Mouse (Mus musculus) midbrain, embryonic 16.5 days (tissue): ENCODE measurements around the gene Mdga2. TPM values are rescaled to one million over a fixed set of nuclear protein-coding genes. Genes with fewer than 3 reads are reported as not detected.

ENCODE experiments used
- ATAC-seq: fragments of 200-750 bp; cut with Nextera tagmentation; 2 replicates; pipeline ENCODE4 v1.8.0; 2017; ENCODE audit warnings: moderate TSS enrichment
- H3K27ac ChIP-seq: fragments of 300-500 bp; sonication (generic); 2 replicates; pipeline ENCODE4 v1.5.1; 2014; ENCODE audit warnings: mild to moderate bottlenecking, low read length, mixed read lengths
- H3K27me3 ChIP-seq: fragments of 300-500 bp; sonication (generic); 2 replicates; pipeline ENCODE4 v1.6.1; 2014; ENCODE audit warnings: low read depth, low read length, mixed read lengths; ENCODE audit not compliant: control insufficient read depth, insufficient read depth
- H3K36me3 ChIP-seq: fragments of 300-500 bp; sonication (generic); 2 replicates; pipeline ENCODE4 v1.6.1; 2014; ENCODE audit warnings: mild to moderate bottlenecking, low read length, moderate library complexity, mixed read lengths; ENCODE audit not compliant: control insufficient read depth, insufficient read depth
- H3K4me1 ChIP-seq: fragments of 300-500 bp; sonication (generic); 2 replicates; pipeline ENCODE4 v1.6.1; 2014; ENCODE audit warnings: mild to moderate bottlenecking, low read length, mixed read lengths; ENCODE audit not compliant: control insufficient read depth, insufficient read depth
- H3K4me2 ChIP-seq: fragments of 300-500 bp; sonication (generic); 2 replicates; pipeline ENCODE4 v1.6.1; 2014; ENCODE audit warnings: mild to moderate bottlenecking, low read length, mixed read lengths
- H3K4me3 ChIP-seq: fragments of 300-500 bp; sonication (generic); 2 replicates; pipeline ENCODE4 v1.5.1; 2014; ENCODE audit warnings: low read depth, mild to moderate bottlenecking, low read length, moderate library complexity, mixed read lengths
- H3K9ac ChIP-seq: fragments of 300-500 bp; sonication (generic); 2 replicates; pipeline ENCODE4 v1.6.1; 2014; ENCODE audit warnings: low read depth, low read length, mixed read lengths
- H3K9me3 ChIP-seq: fragments of 300-500 bp; sonication (generic); replicated peaks from 2 replicates; pipeline ENCODE4 v1.6.1; 2014; ENCODE audit warnings: mild to moderate bottlenecking, low read length, mixed read lengths; ENCODE audit not compliant: control insufficient read depth, poor library complexity, severe bottlenecking
- WGBS: fragments of 180-500 bp; shearing (Covaris S2); extraction: QIAGEN DNeasy Blood & Tissue Kit; methylation state at CpG from one replicate; pipeline ENCODE4 v1.1.7; 2014; 5-methylcytosine and 5-hydroxymethylcytosine counted together
- polyA plus RNA-seq: library from polyadenylated mRNA; unstranded; fragments of >200 nt; fragmentation: Nextera tagmentation; extraction: Ambion mirVana; gene quantifications from 2 replicates; pipeline ENCODE4 v1.2.1, GENCODE M21; 2015

Mdga2 gene
- polyA plus RNA-seq, 1 experiment from 2014 or later = 42.2 TPM

DNA sequence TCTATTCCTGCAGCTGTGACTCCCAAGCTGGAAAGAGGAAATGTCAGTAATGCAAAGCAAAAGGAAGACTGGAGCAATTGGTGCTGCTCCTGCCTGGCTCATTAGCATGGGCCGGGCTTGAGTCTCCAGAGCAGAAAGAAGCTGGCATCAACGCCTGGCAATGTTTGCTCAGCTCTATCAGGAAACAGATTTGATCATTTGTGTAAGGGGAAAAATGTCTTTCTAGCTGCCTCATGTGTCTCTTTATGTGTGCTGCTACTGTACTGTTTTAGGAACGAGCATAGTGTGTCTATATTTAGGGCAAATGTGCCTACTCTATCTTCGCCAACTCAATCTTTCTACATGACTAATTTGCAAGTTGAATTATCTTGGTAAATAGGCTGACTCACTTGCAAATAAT lies 211.0 kb downstream of the Mdga2 start:
- H3K27me3 ChIP-seq = no peaks in the 10 kb centered on the region
- no peak overlapping the region for H3K27ac ChIP-seq
- no peak overlapping the region for H3K9ac ChIP-seq
- H3K9me3 ChIP-seq = no peaks in the 10 kb centered on the region
- no peaks in the 10 kb centered on the region for H3K36me3 ChIP-seq
- 71% methylated on average over 4 of the region's 4 CpGs for WGBS
- ATAC-seq = no peak
- no peak overlapping the region for H3K4me3 ChIP-seq
- no peak overlapping the region for H3K4me2 ChIP-seq
- H3K4me1 ChIP-seq = peaks cover 2% of the 10 kb centered on the region; the same call in 1 of the 2 replicates

DNA sequence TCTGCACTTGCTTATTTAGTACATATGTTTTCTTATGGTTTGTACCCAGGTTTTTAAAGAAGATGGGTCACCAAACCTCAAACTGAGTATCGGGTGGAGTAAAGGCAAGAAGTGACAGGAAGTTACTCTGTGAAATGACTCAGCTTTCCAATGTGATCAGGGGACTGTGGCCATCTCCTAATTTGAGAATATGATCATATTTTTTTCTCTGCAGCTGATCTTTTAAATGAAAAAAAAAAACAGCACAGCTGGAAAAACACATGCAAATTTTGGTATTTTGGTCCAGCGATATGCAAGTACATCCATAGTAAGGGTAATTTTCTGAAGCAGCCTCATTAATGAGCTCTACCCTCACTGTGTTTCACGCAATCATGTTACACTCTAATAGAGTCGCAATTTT lies 212.0 kb downstream of the Mdga2 start:
- 89% methylated on average over 4 of the region's 4 CpGs for WGBS

DNA sequence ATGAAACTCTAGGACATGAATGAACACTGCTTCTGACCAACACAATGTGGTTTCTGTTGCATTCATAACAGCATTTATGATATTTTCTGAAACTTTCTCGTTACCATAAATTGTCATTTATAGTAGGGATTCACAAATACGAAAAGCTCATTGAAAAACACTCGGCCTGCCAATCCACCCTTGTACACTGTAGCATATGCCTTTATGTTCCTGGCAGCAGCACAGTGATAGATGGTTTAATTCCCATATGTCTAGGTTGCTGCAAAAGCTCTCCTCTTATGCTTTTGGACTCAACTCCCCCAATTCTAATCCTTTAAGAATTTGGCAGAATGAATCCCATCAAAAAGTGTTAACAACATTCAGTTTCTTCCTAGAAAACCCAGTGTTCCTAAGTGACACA lies 213.2 kb downstream of the Mdga2 start:
- no peak overlapping the region for H3K4me2 ChIP-seq
- peaks cover 2% of the 10 kb centered on the region; the same call in 1 of the 2 replicates for H3K4me1 ChIP-seq
- 84% methylated on average over 3 of the region's 3 CpGs for WGBS
- no peaks in the 10 kb centered on the region for H3K27me3 ChIP-seq
- no peak overlapping the region for H3K27ac ChIP-seq
- H3K36me3 ChIP-seq = no peaks in the 10 kb centered on the region
- no peak overlapping the region for H3K4me3 ChIP-seq
- H3K9me3 ChIP-seq = no peaks in the 10 kb centered on the region
- no peak for ATAC-seq
- no peak overlapping the region for H3K9ac ChIP-seq

More for the DNA sequence above, 212.0 kb downstream of the Mdga2 start:
- no peaks in the 10 kb centered on the region for H3K27me3 ChIP-seq
- H3K27ac ChIP-seq = no peak overlapping the region
- no peaks in the 10 kb centered on the region for H3K36me3 ChIP-seq
- no peak for ATAC-seq
- peaks cover 2% of the 10 kb centered on the region; the same call in 1 of the 2 replicates for H3K4me1 ChIP-seq
- H3K9me3 ChIP-seq = no peaks in the 10 kb centered on the region
- H3K9ac ChIP-seq = no peak overlapping the region
- no peak overlapping the region for H3K4me3 ChIP-seq
- no peak overlapping the region for H3K4me2 ChIP-seq

DNA sequence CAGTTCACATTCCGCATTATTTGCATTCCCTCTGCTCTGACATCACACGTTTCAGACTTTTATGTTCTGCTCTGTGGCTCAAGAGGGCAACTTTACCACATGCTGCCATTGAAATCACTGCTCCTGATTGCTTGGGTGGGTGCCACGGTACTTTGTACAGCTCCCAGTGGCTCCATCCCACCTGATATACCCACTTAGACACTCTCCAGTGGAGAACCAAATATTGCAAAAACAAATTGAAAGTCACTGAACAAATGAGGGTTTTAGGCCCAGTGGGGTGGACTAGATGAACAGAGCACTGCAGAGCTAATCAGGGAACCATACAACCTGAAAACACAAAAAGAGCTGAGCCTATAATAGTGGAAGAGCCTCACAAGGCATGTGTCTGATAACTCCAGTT lies 268.2 kb downstream of the Mdga2 start:
- no peak for ATAC-seq
- H3K4me1 ChIP-seq = no peaks in the 10 kb centered on the region
- WGBS = 62% methylated on average over 3 of the region's 3 CpGs

DNA sequence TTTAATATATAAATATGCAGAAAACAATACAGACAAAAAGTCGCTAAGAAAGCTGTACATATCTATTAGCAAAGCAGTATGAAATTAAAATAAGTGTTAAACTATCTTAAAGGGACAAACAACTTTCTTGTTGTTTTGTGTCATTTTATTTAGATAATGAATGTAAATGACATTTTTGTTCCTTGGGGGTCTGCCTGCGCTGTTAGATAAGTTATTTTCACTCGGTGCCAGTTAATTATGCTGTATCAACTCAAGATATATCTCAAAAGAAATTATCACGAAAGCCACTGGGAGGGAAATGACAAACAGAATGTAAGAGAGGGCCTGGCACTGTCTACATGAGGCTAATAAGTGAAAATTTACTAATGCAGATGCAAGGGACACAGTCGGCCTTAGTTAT lies 306.6 kb downstream of the Mdga2 start:
- no peak overlapping the region for H3K4me3 ChIP-seq
- H3K27me3 ChIP-seq = no peaks in the 10 kb centered on the region
- 85% methylated on average over 5 of the region's 5 CpGs for WGBS
- no peak overlapping the region for H3K9ac ChIP-seq
- no peaks in the 10 kb centered on the region for H3K9me3 ChIP-seq
- H3K4me2 ChIP-seq = no peak overlapping the region
- no peaks in the 10 kb centered on the region for H3K36me3 ChIP-seq
- H3K27ac ChIP-seq = no peak overlapping the region
- ATAC-seq = no peak
- no peaks in the 10 kb centered on the region for H3K4me1 ChIP-seq

More for the DNA sequence above, 268.2 kb downstream of the Mdga2 start:
- Histone ChIP-seq H3K27me3 (no peaks in the 10 kb centered on the region), H3K9me3 (no peaks in the 10 kb centered on the region), H3K36me3 (no peaks in the 10 kb centered on the region), H3K4me2 (no peak overlapping the region), H3K9ac (no peak overlapping the region), H3K4me3 (no peak overlapping the region), H3K27ac (no peak overlapping the region)

DNA sequence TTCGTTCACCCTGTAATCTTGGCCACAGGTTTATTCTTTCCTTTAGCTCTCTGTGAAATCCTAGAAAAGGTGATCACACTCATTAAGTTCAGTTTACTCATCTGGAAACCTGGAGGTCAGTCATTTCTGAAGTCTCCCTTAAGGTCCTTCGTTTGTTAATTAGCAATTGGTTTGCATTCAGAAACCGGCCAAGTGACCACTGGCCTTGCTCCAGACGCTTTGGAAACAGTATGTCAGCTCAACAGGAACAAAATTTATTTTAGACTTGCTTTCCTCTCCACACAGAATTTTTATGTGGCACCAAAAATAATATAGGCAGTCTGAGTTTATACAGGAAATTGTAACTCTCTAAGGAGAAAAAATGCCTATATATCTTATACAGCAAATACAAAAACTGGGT lies 323.0 kb downstream of the Mdga2 start:
- no peak overlapping the region for H3K27ac ChIP-seq
- H3K27me3 ChIP-seq = no peaks in the 10 kb centered on the region
- ATAC-seq = no peak
- no peak overlapping the region for H3K9ac ChIP-seq
- 86% methylated on average over 4 of the region's 4 CpGs for WGBS
- no peaks in the 10 kb centered on the region for H3K9me3 ChIP-seq
- no peak overlapping the region for H3K4me2 ChIP-seq
- no peaks in the 10 kb centered on the region for H3K36me3 ChIP-seq
- H3K4me1 ChIP-seq = no peaks in the 10 kb centered on the region
- H3K4me3 ChIP-seq = no peak overlapping the region

DNA sequence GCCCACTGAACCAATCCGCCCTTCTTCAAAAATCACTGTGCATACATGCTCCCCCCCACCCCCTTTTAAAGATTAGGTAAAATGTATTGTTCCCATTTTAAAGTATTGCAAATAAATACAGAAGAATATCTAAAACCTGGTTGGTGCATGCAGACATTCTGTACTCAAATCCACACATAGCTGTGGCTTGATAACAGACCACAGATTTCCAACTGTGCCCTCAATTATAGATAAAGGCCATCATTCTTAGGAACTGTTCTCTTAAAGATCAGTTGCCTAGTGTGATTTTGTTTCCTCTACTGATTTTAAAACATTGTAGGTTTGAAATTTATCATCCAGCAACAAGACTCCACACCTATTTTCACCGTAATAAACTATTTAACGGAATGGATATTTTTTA lies 325.6 kb downstream of the Mdga2 start:
- Histone ChIP-seq H3K4me3 (no peak overlapping the region), H3K27ac (no peak overlapping the region), H3K9me3 (no peaks in the 10 kb centered on the region), H3K36me3 (no peaks in the 10 kb centered on the region), H3K4me2 (no peak overlapping the region), H3K27me3 (no peaks in the 10 kb centered on the region), H3K4me1 (no peaks in the 10 kb centered on the region), H3K9ac (no peak overlapping the region)
- no peak for ATAC-seq
- 85% methylated on average over 3 of the region's 3 CpGs for WGBS

DNA sequence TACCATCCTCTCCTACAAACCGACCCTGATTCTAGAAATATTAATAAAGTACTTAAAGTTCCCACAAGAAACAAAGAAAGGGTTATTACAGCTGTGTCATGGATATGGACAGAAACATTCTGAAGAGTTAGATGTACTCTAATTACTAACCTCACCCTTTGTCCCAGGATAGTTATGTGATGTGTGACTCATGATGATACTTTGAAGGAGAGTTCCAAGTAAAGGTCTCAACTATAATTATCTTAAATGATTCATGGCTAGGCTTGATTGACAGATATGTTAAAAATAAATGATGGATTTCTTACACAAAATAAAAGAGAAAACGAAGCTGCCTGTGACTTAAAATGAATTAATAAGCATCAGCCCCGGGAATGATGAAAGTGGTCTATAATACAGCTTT lies 332.1 kb downstream of the Mdga2 start:
- Histone ChIP-seq H3K9me3 (no peaks in the 10 kb centered on the region), H3K4me3 (no peak overlapping the region), H3K36me3 (no peaks in the 10 kb centered on the region), H3K27ac (no peak overlapping the region), H3K9ac (no peak overlapping the region), H3K4me2 (no peak overlapping the region), H3K27me3 (no peaks in the 10 kb centered on the region), H3K4me1 (peaks cover 5% of the 10 kb centered on the region; the same call in 1 of the 2 replicates)
- WGBS = 72% methylated on average over 3 of the region's 3 CpGs
- ATAC-seq = no peak

DNA sequence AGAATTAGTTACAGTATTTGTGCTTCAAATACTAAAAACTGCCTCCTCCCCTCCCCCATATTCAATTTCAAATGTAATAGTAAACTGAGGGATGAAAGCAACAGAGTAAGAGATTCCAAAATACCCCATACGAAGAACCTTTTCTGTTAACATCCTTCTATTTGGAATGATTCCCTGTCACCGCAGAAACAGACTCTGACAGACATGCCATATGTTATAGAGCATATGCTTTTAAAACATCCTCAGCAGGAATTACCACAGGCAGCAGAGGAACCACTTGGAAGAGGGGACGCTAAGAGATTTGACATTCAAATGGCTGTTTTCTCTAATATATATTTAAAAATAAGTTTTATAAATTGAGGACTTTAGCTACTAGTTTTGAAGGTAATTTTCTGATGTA lies 333.1 kb downstream of the Mdga2 start:
- no peak overlapping the region for H3K4me3 ChIP-seq
- WGBS = 58% methylated on average over 3 of the region's 3 CpGs
- H3K4me2 ChIP-seq = no peak overlapping the region
- no peak overlapping the region for H3K27ac ChIP-seq
- no peaks in the 10 kb centered on the region for H3K36me3 ChIP-seq
- H3K27me3 ChIP-seq = no peaks in the 10 kb centered on the region
- H3K4me1 ChIP-seq = peaks cover 5% of the 10 kb centered on the region; the same call in 1 of the 2 replicates
- H3K9me3 ChIP-seq = no peaks in the 10 kb centered on the region
- no peak overlapping the region for H3K9ac ChIP-seq
- ATAC-seq = no peak
